Mouse (Mus musculus): ENCODE results near the gene Cryab.

DNA sequence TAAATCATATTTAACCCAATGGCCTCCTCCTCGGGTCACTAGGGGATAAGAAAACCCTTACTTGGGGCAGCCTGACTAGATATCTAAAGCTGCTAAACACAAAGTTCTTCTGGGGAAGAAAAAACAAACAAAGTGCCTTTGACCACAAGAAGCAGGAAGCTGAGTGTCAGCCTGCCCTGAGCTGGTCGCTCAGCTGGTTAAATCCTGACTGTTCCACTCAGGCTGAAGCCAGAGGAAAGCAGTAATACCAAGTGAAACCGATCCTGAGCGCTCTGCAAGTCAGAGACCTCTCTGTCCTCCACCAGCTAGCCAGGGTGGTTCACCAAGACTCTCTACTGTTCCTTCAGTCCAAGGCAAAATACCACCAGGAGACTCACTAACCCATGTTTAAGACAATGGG is 21.5 kb upstream of the Cryab start:
- no peak for TF ChIP-seq CTCF (IDR thresholded peaks at IDR 0.05 in 2 of 3, conservative IDR thresholded peaks at IDR 0.05 in 1 of 3; ENCODE audit: control insufficient read depth in 1 of 3, insufficient read depth in 1 of 3, low read depth in 2 of 3, low read length in 3 of 3, poor library complexity in 1 of 3, severe bottlenecking in 1 of 3)
- no peak for TF ChIP-seq TCF12 (IDR thresholded peaks at IDR 0.05; ENCODE audit: low read depth, low read length)
- no peak for TF ChIP-seq POLR2A (IDR thresholded peaks at IDR 0.05; ENCODE audit: control insufficient read depth in 1 of 2, insufficient read depth in 1 of 2, low read depth in 1 of 2, low read length in 2 of 2, poor library complexity in 1 of 2)
- no peak for TF ChIP-seq USF2 (IDR thresholded peaks at IDR 0.05; ENCODE audit: borderline replicate concordance in 1 of 2, insufficient read depth in 1 of 2, low read depth in 1 of 2, low read length in 2 of 2)
- no peak for TF ChIP-seq MAFK (IDR thresholded peaks at IDR 0.05; ENCODE audit: borderline replicate concordance, low read depth, low read length)
- no peak for TF ChIP-seq POLR2AphosphoS5 (IDR thresholded peaks at IDR 0.05; ENCODE audit: borderline replicate concordance, low read depth, low read length)
- no peak for TF ChIP-seq ELF1 (IDR thresholded peaks at IDR 0.05; ENCODE audit: low read depth, low read length)
- no peak for TF ChIP-seq JUND (IDR thresholded peaks at IDR 0.05; ENCODE audit: low read depth, low read length)
- TF ChIP-seq MAX (IDR thresholded peaks at IDR 0.05; ENCODE audit: low read length): no peak
- no peak for TF ChIP-seq E2F4 (IDR thresholded peaks at IDR 0.05; ENCODE audit: borderline replicate concordance, low read depth, low read length)
- no peak for TF ChIP-seq CHD2 (IDR thresholded peaks at IDR 0.05; ENCODE audit: low read length)
- TF ChIP-seq NELFE (IDR thresholded peaks at IDR 0.05; ENCODE audit: low read depth, low read length): no peak
- no peak for TF ChIP-seq SMC3 (IDR thresholded peaks at IDR 0.05; ENCODE audit: low read depth, low read length)
- TF ChIP-seq NRF1 (IDR thresholded peaks at IDR 0.05; ENCODE audit: insufficient read depth, low read depth, low read length, poor library complexity, severe bottlenecking): no peak
